Mouse (Mus musculus): ENCODE results near the gene Glra1.

Gene Glra1

GRCm38 (mm10) chr11:55511374-55511773, 96.6 kb downstream of the Glra1 start:
- DNase-seq: peak; percentile 9

- DNase-seq: no peak
Measured at GRCm38 (mm10) chr11:55505485-55505884, 102.5 kb downstream of the Glra1 start.

- DNase-seq: no peak
Measured at GRCm38 (mm10) chr11:55502886-55503285, 105.1 kb downstream of the Glra1 start.

GRCm38 (mm10) chr11:55501955-55502531, 106.0 kb downstream of the Glra1 start:
- no peak for DNase-seq

GRCm38 (mm10) chr11:55497885-55498284, 110.1 kb downstream of the Glra1 start:
- DNase-seq: peak; percentile 37

- DNase-seq: no peak
Measured at GRCm38 (mm10) chr11:55496158-55496557, 111.8 kb downstream of the Glra1 start.

- DNase-seq: no peak
Measured at GRCm38 (mm10) chr11:55485443-55485842, 122.6 kb downstream of the Glra1 start.

- DNase-seq: no peak
Measured at GRCm38 (mm10) chr11:55473219-55473618, 134.8 kb downstream of the Glra1 start.

GRCm38 (mm10) chr11:55471467-55471866, 136.5 kb downstream of the Glra1 start:
- no peak for DNase-seq

- DNase-seq: no peak
Measured at GRCm38 (mm10) chr11:55470761-55471160, 137.2 kb downstream of the Glra1 start.

- DNase-seq: no peak
Measured at GRCm38 (mm10) chr11:55469923-55470691, 137.9 kb downstream of the Glra1 start.

- DNase-seq: peak; percentile 99
Measured at GRCm38 (mm10) chr11:55469048-55469843, 138.8 kb downstream of the Glra1 start, which contains the start of gene G3bp1. Gene G3bp1 (plus strand): TSS chr11:55469685.

- DNase-seq: no peak
Measured at GRCm38 (mm10) chr11:55468611-55469047, 139.4 kb downstream of the Glra1 start.

- DNase-seq: no peak
Measured at GRCm38 (mm10) chr11:55468012-55468411, 140.0 kb downstream of the Glra1 start.

- DNase-seq: no peak
Measured at GRCm38 (mm10) chr11:55465177-55465576, 142.8 kb downstream of the Glra1 start.

- DNase-seq: no peak
Measured at GRCm38 (mm10) chr11:55464707-55465106, 143.3 kb downstream of the Glra1 start.
